Mouse (Mus musculus) E14TG2a.4 (cell line): ENCODE measurements around the gene Rhog.

Experiments
- CTCF ChIP-seq: conservative IDR thresholded peaks from 2 replicates; pipeline ENCODE4 v1.5.1; 2014; ENCODE audit warnings: low read length
- NANOG ChIP-seq: IDR thresholded peaks from 2 replicates; pipeline ENCODE4 v1.6.1; 2014; ENCODE audit warnings: borderline replicate concordance, low read length, mixed read lengths
- POU5F1 ChIP-seq: IDR thresholded peaks from 2 replicates; pipeline ENCODE4 v1.6.1; 2014; ENCODE audit warnings: low read length, borderline replicate concordance

GRCm38 (mm10) chr7:102222830-102223556 lies 32.9 kb downstream of the Rhog start:
- TF ChIP-seq CTCF, result no peak
- no peak for TF ChIP-seq POU5F1
- no peak for TF ChIP-seq NANOG
